Mouse (Mus musculus) lung, postnatal 4 days (tissue): ENCODE results near the gene Ppp4c.

Experiments used
- DNase-seq, 2 experiments: peaks; one replicate each; pipeline ENCODE4 v3.0.0; 2021

The Ppp4c gene

DNA sequence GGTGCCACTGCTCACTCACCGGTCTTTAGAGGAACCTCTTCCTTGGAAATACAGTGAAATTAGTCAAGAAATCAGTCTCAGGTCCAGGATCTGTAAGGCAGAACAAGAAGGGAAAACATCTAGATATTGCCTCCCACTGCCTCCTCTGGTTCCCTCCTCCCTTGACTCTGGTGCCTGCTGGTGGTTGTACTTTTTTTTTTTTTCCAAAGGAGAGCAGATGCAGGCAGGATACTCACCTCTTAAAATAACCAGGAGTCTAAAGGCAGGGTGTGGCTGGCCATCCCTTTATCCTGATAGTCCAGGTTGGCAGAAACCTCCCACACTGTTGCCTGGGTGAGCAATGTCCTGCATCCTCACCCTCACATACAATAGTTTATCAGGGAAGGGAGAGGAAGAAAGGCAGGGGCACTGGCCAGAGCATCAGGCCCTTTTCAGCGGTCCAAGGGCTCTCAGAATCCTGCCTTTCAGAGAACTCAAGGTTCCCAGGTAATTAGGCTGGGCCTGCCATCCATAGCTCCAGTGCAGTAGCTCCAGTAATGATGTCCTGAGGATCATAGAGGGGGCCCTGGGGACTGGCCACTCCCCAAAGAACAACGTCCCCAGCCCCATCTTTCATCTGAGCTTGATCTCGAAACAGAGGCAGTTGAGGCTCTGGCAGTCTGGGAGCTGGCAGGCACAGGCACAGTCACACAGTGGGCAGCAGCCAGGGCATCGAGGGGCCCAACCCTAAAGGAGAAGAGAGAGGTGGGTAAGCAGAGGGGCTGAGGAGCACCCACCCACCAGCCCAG is 8.2 kb upstream of the Ppp4c start:
- DNase-seq = no peak

DNA sequence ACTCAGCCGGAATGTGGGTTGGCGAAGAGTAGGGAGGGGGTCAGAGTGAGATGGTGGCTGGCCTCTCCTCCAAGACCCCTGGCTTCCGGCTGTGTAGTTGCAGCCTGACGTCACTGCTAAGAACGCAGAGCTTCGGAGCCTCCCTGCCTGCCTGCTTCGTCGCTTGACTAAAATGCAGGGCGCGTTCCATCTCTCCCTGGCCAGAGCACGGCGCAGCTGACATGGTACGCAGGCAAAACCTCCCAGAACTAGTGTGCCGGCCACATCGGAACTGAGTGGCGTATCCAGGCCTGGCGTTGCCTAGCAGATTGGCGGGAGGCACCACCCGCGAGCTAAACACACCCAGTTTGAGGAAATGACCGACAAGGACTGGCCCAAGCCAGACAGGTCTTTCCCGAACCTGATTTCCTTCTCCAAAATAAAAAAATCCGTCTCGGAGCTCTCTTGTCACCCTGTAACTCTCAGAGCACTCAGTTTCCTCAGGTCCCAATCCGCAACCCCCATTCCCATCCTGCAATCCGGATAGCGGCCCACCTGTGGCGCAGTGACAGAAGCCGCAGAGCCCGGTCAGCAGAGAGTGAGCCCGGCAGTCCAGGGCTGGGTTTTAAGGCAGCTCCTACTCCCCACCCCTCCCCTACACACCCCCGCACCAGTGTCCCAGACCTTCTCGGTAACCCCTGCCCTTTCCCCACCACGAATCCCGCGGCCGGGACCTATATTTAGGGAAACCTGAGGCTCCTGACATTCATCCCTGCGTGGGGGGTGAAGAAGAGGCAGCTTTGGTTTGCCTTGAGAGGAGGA is 7.4 kb upstream of the Ppp4c start:
- no peak for DNase-seq

- peak; percentile 98 to 99 for DNase-seq
Observed at GRCm38 (mm10) chr7:126799050-126799467, 6.8 kb upstream of the Ppp4c start.

DNA sequence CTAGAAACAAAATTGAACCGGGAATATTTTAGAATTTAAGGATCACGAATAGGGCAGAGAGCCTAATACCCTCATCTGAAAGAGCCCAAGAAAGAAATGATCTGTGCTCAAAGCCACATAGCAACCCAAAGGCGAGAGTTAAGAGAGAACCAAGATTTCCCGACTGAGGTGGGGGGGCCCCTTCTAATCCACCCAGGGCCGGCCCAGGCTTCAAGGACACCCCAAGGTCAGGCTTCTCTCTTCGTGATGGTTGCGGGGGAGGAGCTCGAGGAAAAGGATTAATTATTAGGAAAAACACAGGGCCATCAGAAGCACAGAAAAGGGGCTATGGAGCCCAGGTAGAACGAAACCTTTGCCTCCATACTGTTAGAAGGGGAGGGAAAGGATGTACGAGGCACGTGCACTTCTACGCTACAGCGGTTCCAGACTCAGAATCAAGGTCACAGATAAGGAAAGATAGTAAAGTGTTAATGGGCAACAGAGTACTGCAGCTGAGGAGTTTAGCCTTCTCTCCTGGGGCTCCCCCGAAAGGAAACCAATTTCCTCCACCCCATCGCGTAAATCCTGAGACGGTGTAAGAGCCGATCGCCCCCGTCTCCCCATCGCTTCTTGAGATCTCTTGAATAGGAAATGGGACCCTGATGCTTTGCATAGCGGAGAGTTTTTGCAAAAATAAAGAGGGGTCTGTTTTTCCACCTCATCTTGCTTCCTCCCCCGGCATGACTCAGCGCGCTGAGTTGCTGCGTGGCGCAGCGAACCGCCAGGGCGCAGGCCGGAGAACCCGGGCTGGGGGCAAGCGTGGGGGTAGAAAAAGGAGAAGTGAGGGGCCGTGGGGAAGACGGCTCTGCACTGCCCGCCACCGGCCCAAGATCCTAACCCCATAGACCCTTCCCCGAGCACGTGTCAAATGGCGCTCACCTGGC is 6.1 kb upstream of the Ppp4c start:
- no peak for DNase-seq

DNA sequence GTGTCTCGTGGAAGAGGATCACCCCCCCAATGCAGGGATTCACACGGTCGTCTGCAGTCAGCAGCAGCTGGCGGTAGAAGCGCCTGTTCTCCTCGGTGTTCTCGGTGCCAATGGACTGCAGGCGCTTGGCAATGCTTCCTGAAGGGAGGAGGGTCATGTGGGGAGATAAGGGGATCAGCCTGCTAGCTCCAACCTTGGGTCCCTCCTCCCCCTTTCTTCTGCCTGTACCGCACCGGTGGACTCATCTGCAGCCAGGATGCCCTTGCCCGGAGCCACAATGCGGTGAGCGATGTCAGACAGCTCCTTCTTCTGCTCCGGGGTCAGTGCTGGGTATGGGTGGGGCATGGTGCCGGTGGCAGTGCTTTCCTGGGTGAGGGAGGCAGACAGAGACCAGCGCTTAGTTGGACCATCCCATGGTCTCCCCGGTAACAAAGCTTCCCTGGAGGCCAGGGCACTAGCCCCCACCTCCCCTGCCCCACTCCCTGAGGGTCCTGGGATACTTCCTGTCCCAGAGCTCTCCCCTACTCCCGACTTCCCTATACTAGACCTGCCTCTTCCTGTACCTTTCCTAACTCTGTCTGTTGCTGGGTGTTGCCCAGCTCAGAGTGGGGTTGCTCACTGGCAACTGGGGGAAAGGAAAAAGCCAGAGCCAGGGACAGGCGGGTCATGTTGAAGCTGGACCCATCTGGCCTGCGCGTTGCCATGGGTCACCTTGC is 5.3 kb upstream of the Ppp4c start, which contains the start of gene Fam57b:
Fam57b (plus strand) TSS at position 258 of the 716 bp plus-strand sequence.
- peak in 1 of 2 experiments; percentile 37 for DNase-seq

- no peak for DNase-seq
Observed at GRCm38 (mm10) chr7:126796350-126796932, 4.1 kb upstream of the Ppp4c start.

DNA sequence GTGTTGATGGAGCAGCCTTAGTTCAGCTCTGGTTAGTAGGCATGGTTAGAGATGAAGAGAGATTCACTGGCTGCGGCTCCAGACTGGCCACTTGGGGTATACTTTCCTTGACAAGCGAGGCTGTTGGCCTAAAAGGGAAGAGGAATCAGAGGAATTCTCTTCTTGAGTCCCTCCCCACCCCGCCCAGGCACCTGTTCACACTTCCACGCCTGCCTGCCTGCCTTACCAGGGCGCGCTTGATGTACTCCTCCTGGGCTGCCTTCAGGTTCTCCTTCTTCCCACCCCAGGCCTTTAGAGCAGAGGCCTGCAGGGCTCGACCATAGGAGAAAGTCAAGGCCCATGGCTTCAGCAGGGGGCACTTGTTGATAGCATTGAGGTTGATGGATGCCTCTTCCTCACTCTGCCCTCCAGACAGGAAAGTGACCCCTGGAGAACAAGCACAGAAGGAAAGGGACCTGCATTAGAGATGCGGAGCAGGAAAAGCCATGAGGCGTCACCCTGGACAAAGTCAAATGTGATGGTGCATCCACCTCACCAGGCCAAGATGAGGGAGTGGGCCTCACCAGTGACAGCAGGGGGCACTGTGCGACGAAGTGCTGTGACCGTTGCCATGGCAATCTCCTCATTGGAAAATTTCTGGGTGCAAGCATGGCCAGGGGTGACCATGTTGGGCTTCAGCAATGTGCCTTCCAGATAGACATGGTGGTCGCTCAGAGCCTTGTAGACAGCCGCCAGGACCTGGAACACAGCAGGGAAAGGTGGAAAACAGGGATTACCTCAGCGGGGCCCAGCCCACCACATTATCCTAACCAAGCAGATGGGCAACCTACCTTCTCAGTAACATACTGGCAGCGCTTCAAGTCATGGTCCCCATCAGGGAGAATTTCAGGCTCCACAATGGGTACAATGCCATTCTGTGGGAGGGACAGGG is 3.4 kb upstream of the Ppp4c start:
- DNase-seq = no peak

- no peak for DNase-seq
Observed at GRCm38 (mm10) chr7:126794271-126794605, 1.9 kb upstream of the Ppp4c start.

DNA sequence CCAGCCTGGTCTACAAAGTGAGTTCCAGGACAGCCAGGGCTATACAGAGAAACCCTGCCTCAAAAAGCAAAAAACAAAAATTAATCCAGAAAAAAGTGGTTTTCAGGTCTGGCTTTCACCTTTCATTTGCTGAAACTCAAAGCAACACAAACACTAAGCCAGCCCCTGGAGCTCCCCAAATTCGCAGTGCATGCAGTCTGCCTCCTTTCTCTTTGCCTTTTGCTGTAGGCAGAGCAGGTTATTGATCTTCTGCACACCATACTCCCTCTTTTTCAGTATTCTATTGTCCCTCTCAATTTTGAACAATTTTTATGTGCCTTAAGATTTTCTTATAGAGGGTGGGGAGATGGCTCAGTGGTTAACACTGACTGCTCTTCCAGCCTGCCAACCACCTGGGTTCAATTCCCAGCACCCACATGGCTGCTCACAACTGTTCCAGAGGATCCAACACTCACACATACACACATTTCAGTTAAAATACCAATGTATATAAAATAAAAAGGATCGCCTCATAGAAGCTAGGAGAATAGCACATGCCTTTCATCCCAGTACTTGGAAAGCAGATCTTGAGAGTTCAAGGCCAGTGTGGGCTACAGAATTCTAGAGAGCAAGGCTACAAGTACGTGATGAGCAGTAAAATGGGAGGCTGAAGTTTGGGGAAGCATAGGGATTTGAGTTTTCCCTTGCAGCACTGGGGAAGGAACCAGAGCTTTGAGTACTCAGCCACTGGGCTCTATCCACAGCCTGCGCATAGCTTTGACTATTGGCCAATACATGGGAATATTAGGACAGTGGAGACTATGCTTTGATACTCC is 1.4 kb upstream of the Ppp4c start:
- DNase-seq = no peak

GRCm38 (mm10) chr7:126792721-126793443 is 586 bp upstream of the Ppp4c start:
- no peak for DNase-seq

DNA sequence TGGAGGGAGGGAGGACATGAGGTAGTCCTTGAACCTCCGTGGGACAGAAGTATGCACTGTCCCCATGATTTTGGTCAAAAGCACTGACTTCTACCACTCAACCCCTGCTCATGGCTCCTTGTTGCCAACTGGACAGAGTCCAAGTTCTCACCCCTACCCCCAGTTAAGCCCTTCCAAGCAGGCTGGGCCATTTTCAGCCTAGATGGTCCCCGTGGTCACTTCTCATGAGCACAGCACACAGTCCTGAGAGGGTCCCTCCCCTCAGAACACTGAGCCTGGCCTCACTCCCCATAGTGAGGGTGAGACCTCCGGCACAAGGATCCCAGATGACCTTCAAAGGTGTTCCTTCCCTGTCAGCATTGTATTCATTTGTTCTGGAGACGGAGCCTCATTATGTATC is 3.2 kb downstream of the Ppp4c start:
- DNase-seq = no peak

DNA sequence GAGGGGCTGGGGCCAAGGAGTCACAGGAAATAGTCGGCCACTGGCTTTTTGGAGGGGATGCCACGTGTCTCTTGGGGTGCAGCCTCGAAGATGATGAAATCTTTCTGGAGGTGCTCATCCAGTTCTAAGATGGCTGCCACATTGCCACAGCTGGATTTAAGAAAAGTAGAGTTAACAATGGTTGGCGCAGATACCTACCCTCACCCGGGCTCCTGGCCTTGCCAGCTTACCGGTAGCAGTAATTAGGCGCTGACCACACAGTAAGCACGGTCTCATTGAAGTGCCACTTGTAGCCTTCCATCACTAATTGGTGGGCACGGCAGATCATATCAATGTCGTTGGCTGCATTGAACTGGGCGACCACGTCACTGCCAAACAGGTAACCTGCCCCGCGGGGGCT is 6.2 kb downstream of the Ppp4c start:
- no peak for DNase-seq

- DNase-seq = no peak
Observed at GRCm38 (mm10) chr7:126785056-126785455, 7.2 kb downstream of the Ppp4c start.

- peak in 1 of 2 experiments; percentile 23 for DNase-seq
Observed at GRCm38 (mm10) chr7:126784469-126784868, 7.8 kb downstream of the Ppp4c start.

GRCm38 (mm10) chr7:126782693-126783092 is 9.6 kb downstream of the Ppp4c start:
- DNase-seq = no peak

- DNase-seq = no peak
Observed at GRCm38 (mm10) chr7:126781661-126782370, 10.5 kb downstream of the Ppp4c start.

DNA sequence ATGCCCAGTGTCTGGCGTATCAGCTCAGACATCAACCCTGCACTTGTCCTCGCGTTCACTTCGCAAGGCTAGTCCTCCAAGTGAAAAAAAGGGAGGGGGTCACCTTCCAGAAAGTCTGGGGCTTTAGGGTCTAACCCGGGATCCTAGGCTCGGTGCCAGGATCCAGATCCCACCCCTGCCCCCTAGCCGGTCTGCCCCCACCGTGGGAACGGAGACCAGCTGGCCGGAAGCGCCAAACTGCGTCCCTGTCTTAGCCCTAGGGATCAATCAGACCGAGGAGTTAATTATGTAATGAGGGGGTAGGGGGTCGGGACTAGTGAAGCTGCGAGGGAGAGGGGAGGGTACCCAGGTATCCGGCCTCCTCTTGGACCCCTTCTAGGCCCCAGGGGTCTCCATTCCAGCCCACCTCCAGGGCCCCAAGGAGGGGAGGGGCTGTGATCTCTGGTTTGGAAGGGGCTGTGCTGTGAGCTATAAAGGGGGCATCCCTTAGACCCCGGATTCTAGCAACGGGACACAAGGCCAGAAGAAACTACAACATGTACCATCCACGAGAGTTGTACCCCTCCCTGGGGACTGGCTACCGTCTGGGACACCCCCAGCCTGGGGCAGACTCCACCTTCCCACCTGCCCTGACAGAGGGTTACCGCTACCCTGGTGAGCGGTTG is 11.2 kb downstream of the Ppp4c start, which contains the start of gene Tbx6:
Tbx6 (plus strand) TSS at position 513 of the 665 bp plus-strand sequence.
- DNase-seq = peak in 1 of 2 experiments; percentile 60
